Mouse (Mus musculus) G1E (cell line): ENCODE measurements around the gene Prrc2a.

Experiments
- CTCF ChIP-seq: IDR thresholded peaks from 2 replicates; pipeline ENCODE4 v1.5.1; 2012; ENCODE audit warnings: low read depth, low read length, inconsistent platforms, mixed read lengths
- GATA1 ChIP-seq: IDR thresholded peaks from 2 replicates; pipeline ENCODE4 v1.6.1; 2012; ENCODE audit warnings: borderline replicate concordance, low read length, inconsistent platforms, mixed read lengths
- TAL1 ChIP-seq: conservative IDR thresholded peaks from 2 replicates; pipeline ENCODE4 v1.6.1; 2012; ENCODE audit warnings: low read depth, low read length, inconsistent platforms, mixed read lengths

- TF ChIP-seq CTCF (no peak), GATA1 (no peak), TAL1 (no peak)
These were observed 33.3 kb upstream of the Prrc2a start for GRCm38 (mm10) chr17:35198029-35198428.
